Mouse (Mus musculus): ENCODE measurements at regions not wholly inside any gene's neighbourhood (a gene's known extent, or its start where the extent isn't known, plus 50 kb on each side); places are given as distances from the start of the nearest gene placed in this dataset.

- H3K4me1 ChIP-seq (replicated peaks; ENCODE audit: control insufficient read depth, insufficient read depth, low read length), result no peaks in the 10 kb centered on the region
- WGBS, result 67% methylated on average over 3 of the region's 3 CpGs
- no peak overlapping the region for H3K27ac ChIP-seq (ENCODE audit: low read depth)
- no peak overlapping the region for H3K4me2 ChIP-seq (ENCODE audit: low read length)
- H3K9me3 ChIP-seq (ENCODE audit: control insufficient read depth, low read length), result no peaks in the 10 kb centered on the region
- no peaks in the 10 kb centered on the region for H3K27me3 ChIP-seq (replicated peaks; ENCODE audit: control insufficient read depth, insufficient read depth, low read length)
- ATAC-seq (replicated peaks; ENCODE audit: low FRiP score, low TSS enrichment, low read depth) (no peak), DNase-seq (ENCODE audit: low spot score) (no peak)
- H3K36me3 ChIP-seq (ENCODE audit: control insufficient read depth, insufficient read depth, low read length), result no peaks in the 10 kb centered on the region
- H3K9ac ChIP-seq (ENCODE audit: low read length), result no peak overlapping the region
- no peak overlapping the region for H3K4me3 ChIP-seq (ENCODE audit: low read depth, low read length)
Measured at GRCm38 (mm10) chr7:124455659-124456058, 473.0 kb downstream of the Hs3st4 start.

GRCm38 (mm10) chr7:124487326-124487725 is 504.7 kb downstream of the Hs3st4 start:
- Histone ChIP-seq H3K9ac (ENCODE audit: low read length) (no peak overlapping the region), H3K27ac (ENCODE audit: low read depth) (no peak overlapping the region), H3K27me3 (replicated peaks; ENCODE audit: control insufficient read depth, insufficient read depth, low read length) (no peaks in the 10 kb centered on the region), H3K36me3 (ENCODE audit: control insufficient read depth, insufficient read depth, low read length) (no peaks in the 10 kb centered on the region), H3K4me3 (ENCODE audit: low read depth, low read length) (no peak overlapping the region), H3K9me3 (ENCODE audit: control insufficient read depth, low read length) (no peaks in the 10 kb centered on the region), H3K4me1 (replicated peaks; ENCODE audit: control insufficient read depth, insufficient read depth, low read length) (no peaks in the 10 kb centered on the region), H3K4me2 (ENCODE audit: low read length) (no peak overlapping the region)
- WGBS, result 61% methylated on average over 1 of the region's 1 CpGs
- DNase-seq (ENCODE audit: low spot score), result no peak
- no peak for ATAC-seq (replicated peaks; ENCODE audit: low FRiP score, low TSS enrichment, low read depth)

GRCm38 (mm10) chr7:124491109-124491793 is 508.6 kb downstream of the Hs3st4 start:
- no peak overlapping the region for H3K9ac ChIP-seq (ENCODE audit: low read length)
- WGBS, result 56% methylated on average over 3 of the region's 3 CpGs
- H3K4me2 ChIP-seq (ENCODE audit: low read length), result no peak overlapping the region
- DNase-seq (ENCODE audit: low spot score) (no peak), ATAC-seq (replicated peaks; ENCODE audit: low FRiP score, low TSS enrichment, low read depth) (peak; percentile 70; the same call in 1 of the 2 replicates)
- H3K4me3 ChIP-seq (ENCODE audit: low read depth, low read length), result no peak overlapping the region
- no peak overlapping the region for H3K27ac ChIP-seq (ENCODE audit: low read depth)
- no peaks in the 10 kb centered on the region for H3K4me1 ChIP-seq (replicated peaks; ENCODE audit: control insufficient read depth, insufficient read depth, low read length)
- no peaks in the 10 kb centered on the region for H3K27me3 ChIP-seq (replicated peaks; ENCODE audit: control insufficient read depth, insufficient read depth, low read length)
- H3K9me3 ChIP-seq (ENCODE audit: control insufficient read depth, low read length), result no peaks in the 10 kb centered on the region
- no peaks in the 10 kb centered on the region for H3K36me3 ChIP-seq (ENCODE audit: control insufficient read depth, insufficient read depth, low read length)

- H3K4me3 ChIP-seq (ENCODE audit: low read depth, low read length), result no peak overlapping the region
- H3K27me3 ChIP-seq (replicated peaks; ENCODE audit: control insufficient read depth, insufficient read depth, low read length), result no peaks in the 10 kb centered on the region
- DNase-seq (ENCODE audit: low spot score) (no peak), ATAC-seq (replicated peaks; ENCODE audit: low FRiP score, low TSS enrichment, low read depth) (no peak)
- no peaks in the 10 kb centered on the region for H3K36me3 ChIP-seq (ENCODE audit: control insufficient read depth, insufficient read depth, low read length)
- H3K4me2 ChIP-seq (ENCODE audit: low read length), result no peak overlapping the region
- no peaks in the 10 kb centered on the region for H3K9me3 ChIP-seq (ENCODE audit: control insufficient read depth, low read length)
- WGBS, result 90% methylated on average over 3 of the region's 3 CpGs
- H3K9ac ChIP-seq (ENCODE audit: low read length), result no peak overlapping the region
- no peak overlapping the region for H3K27ac ChIP-seq (ENCODE audit: low read depth)
- H3K4me1 ChIP-seq (replicated peaks; ENCODE audit: control insufficient read depth, insufficient read depth, low read length), result no peaks in the 10 kb centered on the region
Measured at GRCm38 (mm10) chr7:124491851-124492390, 509.3 kb downstream of the Hs3st4 start.

- Histone ChIP-seq H3K4me3 (ENCODE audit: low read depth, low read length) (no peak overlapping the region), H3K4me1 (replicated peaks; ENCODE audit: control insufficient read depth, insufficient read depth, low read length) (no peaks in the 10 kb centered on the region), H3K9ac (ENCODE audit: low read length) (no peak overlapping the region), H3K9me3 (ENCODE audit: control insufficient read depth, low read length) (no peaks in the 10 kb centered on the region), H3K27me3 (replicated peaks; ENCODE audit: control insufficient read depth, insufficient read depth, low read length) (no peaks in the 10 kb centered on the region), H3K36me3 (ENCODE audit: control insufficient read depth, insufficient read depth, low read length) (no peaks in the 10 kb centered on the region), H3K4me2 (ENCODE audit: low read length) (no peak overlapping the region), H3K27ac (ENCODE audit: low read depth) (no peak overlapping the region)
- 42% methylated on average over 3 of the region's 3 CpGs for WGBS
- ATAC-seq (replicated peaks; ENCODE audit: low FRiP score, low TSS enrichment, low read depth), result no peak
- no peak for DNase-seq (ENCODE audit: low spot score)
Measured at GRCm38 (mm10) chr7:124500636-124501035, 518.0 kb downstream of the Hs3st4 start.

- WGBS, result 90% methylated on average over 5 of the region's 5 CpGs
- Histone ChIP-seq H3K9ac (ENCODE audit: low read length) (no peak overlapping the region), H3K36me3 (ENCODE audit: control insufficient read depth, insufficient read depth, low read length) (no peaks in the 10 kb centered on the region), H3K27ac (ENCODE audit: low read depth) (no peak overlapping the region), H3K9me3 (ENCODE audit: control insufficient read depth, low read length) (no peaks in the 10 kb centered on the region), H3K4me1 (replicated peaks; ENCODE audit: control insufficient read depth, insufficient read depth, low read length) (no peaks in the 10 kb centered on the region), H3K4me3 (ENCODE audit: low read depth, low read length) (no peak overlapping the region), H3K27me3 (replicated peaks; ENCODE audit: control insufficient read depth, insufficient read depth, low read length) (no peaks in the 10 kb centered on the region), H3K4me2 (ENCODE audit: low read length) (no peak overlapping the region)
- ATAC-seq (replicated peaks; ENCODE audit: low FRiP score, low TSS enrichment, low read depth) (no peak), DNase-seq (ENCODE audit: low spot score) (no peak)
Measured at GRCm38 (mm10) chr7:124502760-124503159, 520.1 kb downstream of the Hs3st4 start.

GRCm38 (mm10) chr7:124549038-124549437 is 566.4 kb downstream of the Hs3st4 start:
- WGBS, result 87% methylated on average over 1 of the region's 1 CpGs
- no peaks in the 10 kb centered on the region for H3K4me1 ChIP-seq (replicated peaks; ENCODE audit: control insufficient read depth, insufficient read depth, low read length)
- H3K4me2 ChIP-seq (ENCODE audit: low read length), result no peak overlapping the region
- H3K27ac ChIP-seq (ENCODE audit: low read depth), result no peak overlapping the region
- H3K9ac ChIP-seq (ENCODE audit: low read length), result no peak overlapping the region
- no peaks in the 10 kb centered on the region for H3K27me3 ChIP-seq (replicated peaks; ENCODE audit: control insufficient read depth, insufficient read depth, low read length)
- no peak overlapping the region for H3K4me3 ChIP-seq (ENCODE audit: low read depth, low read length)
- no peaks in the 10 kb centered on the region for H3K9me3 ChIP-seq (ENCODE audit: control insufficient read depth, low read length)
- no peaks in the 10 kb centered on the region for H3K36me3 ChIP-seq (ENCODE audit: control insufficient read depth, insufficient read depth, low read length)
- ATAC-seq (replicated peaks; ENCODE audit: low FRiP score, low TSS enrichment, low read depth) (no peak), DNase-seq (ENCODE audit: low spot score) (no peak)

GRCm38 (mm10) chr7:124557213-124557612 is 574.5 kb downstream of the Hs3st4 start:
- Histone ChIP-seq H3K9me3 (ENCODE audit: control insufficient read depth, low read length) (no peaks in the 10 kb centered on the region), H3K9ac (ENCODE audit: low read length) (no peak overlapping the region), H3K4me2 (ENCODE audit: low read length) (no peak overlapping the region), H3K27me3 (replicated peaks; ENCODE audit: control insufficient read depth, insufficient read depth, low read length) (no peaks in the 10 kb centered on the region), H3K36me3 (ENCODE audit: control insufficient read depth, insufficient read depth, low read length) (no peaks in the 10 kb centered on the region), H3K4me3 (ENCODE audit: low read depth, low read length) (no peak overlapping the region), H3K27ac (ENCODE audit: low read depth) (no peak overlapping the region), H3K4me1 (replicated peaks; ENCODE audit: control insufficient read depth, insufficient read depth, low read length) (no peaks in the 10 kb centered on the region)
- DNase-seq (ENCODE audit: low spot score), result no peak
- no peak for ATAC-seq (replicated peaks; ENCODE audit: low FRiP score, low TSS enrichment, low read depth)

GRCm38 (mm10) chr7:124570804-124571203 is 588.1 kb downstream of the Hs3st4 start:
- no peak overlapping the region for H3K9ac ChIP-seq (ENCODE audit: low read length)
- no peaks in the 10 kb centered on the region for H3K36me3 ChIP-seq (ENCODE audit: control insufficient read depth, insufficient read depth, low read length)
- no peaks in the 10 kb centered on the region for H3K4me1 ChIP-seq (replicated peaks; ENCODE audit: control insufficient read depth, insufficient read depth, low read length)
- H3K27ac ChIP-seq (ENCODE audit: low read depth), result no peak overlapping the region
- no peak overlapping the region for H3K4me2 ChIP-seq (ENCODE audit: low read length)
- no peak for DNase-seq (ENCODE audit: low spot score)
- H3K27me3 ChIP-seq (replicated peaks; ENCODE audit: control insufficient read depth, insufficient read depth, low read length), result no peaks in the 10 kb centered on the region
- H3K4me3 ChIP-seq (ENCODE audit: low read depth, low read length), result no peak overlapping the region
- ATAC-seq (replicated peaks; ENCODE audit: low FRiP score, low TSS enrichment, low read depth), result no peak
- H3K9me3 ChIP-seq (ENCODE audit: control insufficient read depth, low read length), result no peaks in the 10 kb centered on the region

All from intestine, embryonic 14.5 days (tissue).